Mouse (Mus musculus) forebrain, embryonic 14.5 days (tissue): ENCODE measurements around the gene Cpsf6. TPM values are rescaled to one million over a fixed set of nuclear protein-coding genes. Genes with fewer than 3 reads are reported as not detected.
"Not testable (repeated sequence)": the region's sequence is repeated elsewhere in the genome, so short reads cannot be mapped to it uniquely, and the experiment has no call there.

Experiments
- ATAC-seq: fragments of 200-750 bp; cut with Nextera tagmentation; 2 replicates; pipeline ENCODE4 v1.8.0; 2017; ENCODE audit warnings: mild to moderate bottlenecking, moderate library complexity
- DNase-seq: peaks from one replicate; pipeline ENCODE4 v3.0.0-alpha.2; 2015; ENCODE audit warnings: low spot score
- H3K27ac ChIP-seq: fragments of 300-500 bp; sonication (generic); 2 replicates; pipeline ENCODE4 v1.5.1; 2014; ENCODE audit warnings: low read depth, mild to moderate bottlenecking, control low read depth, low read length, moderate library complexity
- H3K27me3 ChIP-seq: fragments of 300-500 bp; sonication (generic); replicated peaks from 2 replicates; pipeline ENCODE4 v1.6.1; 2014; ENCODE audit warnings: low read length, control low read depth, mixed read lengths; ENCODE audit not compliant: control insufficient read depth, insufficient read depth
- H3K36me3 ChIP-seq: fragments of 300-500 bp; sonication (generic); 2 replicates; pipeline ENCODE4 v1.6.1; 2014; ENCODE audit warnings: low read length, control low read depth; ENCODE audit not compliant: control insufficient read depth, insufficient read depth
- H3K4me1 ChIP-seq: fragments of 300-500 bp; sonication (generic); 2 replicates; pipeline ENCODE4 v1.6.1; 2014; ENCODE audit warnings: antibody characterized with exemption, low read length, control low read depth; ENCODE audit not compliant: control insufficient read depth, insufficient read depth
- H3K4me2 ChIP-seq: fragments of 300-500 bp; sonication (generic); 2 replicates; pipeline ENCODE4 v1.6.1; 2014; ENCODE audit warnings: mild to moderate bottlenecking, control low read depth, low read length
- H3K4me3 ChIP-seq: fragments of 300-500 bp; sonication (generic); 2 replicates; pipeline ENCODE4 v1.5.1; 2014; ENCODE audit warnings: low read depth, low read length, control low read depth
- H3K9ac ChIP-seq: fragments of 300-500 bp; sonication (generic); 2 replicates; pipeline ENCODE4 v1.6.1; 2014; ENCODE audit warnings: mild to moderate bottlenecking, low read length, control low read depth, moderate library complexity
- H3K9me3 ChIP-seq: fragments of 300-500 bp; sonication (generic); replicated peaks from 2 replicates; pipeline ENCODE4 v1.6.1; 2016; ENCODE audit warnings: low read length, control low read depth, mixed read lengths; ENCODE audit not compliant: control insufficient read depth
- WGBS: fragments of 180-500 bp; shearing (Covaris S2); extraction: QIAGEN DNeasy Blood & Tissue Kit; methylation state at CpG from one replicate; pipeline ENCODE4 v1.1.7; 2014; 5-methylcytosine and 5-hydroxymethylcytosine counted together
- polyA plus RNA-seq: library from polyadenylated mRNA; unstranded; fragments of >200 nt; fragmentation: Nextera tagmentation; extraction: Ambion mirVana; gene quantifications from 2 replicates; pipeline ENCODE4 v1.2.1, GENCODE M21; 2014

Gene Cpsf6
- polyA plus RNA-seq, 1 experiment from 2014 or later: 188 TPM

- 66% methylated on average over 18 of the region's 18 CpGs for WGBS
- Histone ChIP-seq H3K27ac (no peak overlapping the region), H3K36me3 (no peaks in the 10 kb centered on the region), H3K4me2 (no peak overlapping the region), H3K4me3 (no peak overlapping the region), H3K9ac (no peak overlapping the region), H3K9me3 (no peaks in the 10 kb centered on the region), H3K27me3 (no peaks in the 10 kb centered on the region), H3K4me1 (peaks cover 3% of the 10 kb centered on the region; the same call in 1 of the 2 replicates)
- DNase-seq (no peak), ATAC-seq (no peak)
These were observed 16.7 kb upstream of the Cpsf6 start for GRCm38 (mm10) chr10:117396386-117397048.

- H3K9ac ChIP-seq: no peak overlapping the region
- H3K4me3 ChIP-seq: no peak overlapping the region
- peaks cover 3% of the 10 kb centered on the region; the same call in 1 of the 2 replicates for H3K4me1 ChIP-seq
- WGBS: 93% methylated on average over 2 of the region's 2 CpGs
- H3K36me3 ChIP-seq: no peaks in the 10 kb centered on the region
- ATAC-seq: no peak
- no peaks in the 10 kb centered on the region for H3K9me3 ChIP-seq
- H3K4me2 ChIP-seq: no peak overlapping the region
- no peaks in the 10 kb centered on the region for H3K27me3 ChIP-seq
- H3K27ac ChIP-seq: no peak overlapping the region
- DNase-seq: no peak
These were observed 16.0 kb upstream of the Cpsf6 start for GRCm38 (mm10) chr10:117395801-117396200.

GRCm38 (mm10) chr10:117394738-117395550 lies 15.1 kb upstream of the Cpsf6 start:
- Histone ChIP-seq H3K4me3 (no peak overlapping the region), H3K27ac (no peak overlapping the region), H3K4me1 (peaks cover 3% of the 10 kb centered on the region; the same call in 1 of the 2 replicates), H3K9me3 (no peaks in the 10 kb centered on the region), H3K27me3 (no peaks in the 10 kb centered on the region), H3K4me2 (no peak overlapping the region), H3K36me3 (no peaks in the 10 kb centered on the region), H3K9ac (no peak overlapping the region)
- DNase-seq (no peak), ATAC-seq (no peak)
- WGBS: 76% methylated on average over 3 of the region's 3 CpGs

- WGBS: 63% methylated on average over 11 of the region's 11 CpGs
- peak overlapping the region; percentile 45 for H3K9ac ChIP-seq
- no peak for ATAC-seq
These were observed 14.1 kb upstream of the Cpsf6 start for GRCm38 (mm10) chr10:117393891-117394395.

GRCm38 (mm10) chr10:117393196-117393890 lies 13.5 kb upstream of the Cpsf6 start:
- H3K4me2 ChIP-seq: peak overlapping the region; percentile 51
- H3K27ac ChIP-seq: no peak overlapping the region
- ATAC-seq (peak; percentile 60), DNase-seq (peak; percentile 60)
- H3K9me3 ChIP-seq: no peaks in the 10 kb centered on the region
- H3K36me3 ChIP-seq: no peaks in the 10 kb centered on the region
- no peaks in the 10 kb centered on the region for H3K27me3 ChIP-seq
- H3K4me1 ChIP-seq: peaks cover 3% of the 10 kb centered on the region; the same call in 1 of the 2 replicates
- H3K9ac ChIP-seq: peak overlapping the region; percentile 45
- WGBS: 4% methylated on average over 24 of the region's 27 CpGs
- peak overlapping the region; percentile 26 for H3K4me3 ChIP-seq

More at GRCm38 (mm10) chr10:117393891-117394395, 14.1 kb upstream of the Cpsf6 start:
- H3K27me3 ChIP-seq: no peaks in the 10 kb centered on the region
- peak overlapping the region; percentile 26 for H3K4me3 ChIP-seq
- no peak for DNase-seq
- H3K27ac ChIP-seq: no peak overlapping the region
- H3K36me3 ChIP-seq: no peaks in the 10 kb centered on the region
- H3K9me3 ChIP-seq: no peaks in the 10 kb centered on the region
- H3K4me2 ChIP-seq: peak overlapping the region; percentile 51
- peaks cover 3% of the 10 kb centered on the region; the same call in 1 of the 2 replicates for H3K4me1 ChIP-seq

- no peak overlapping the region for H3K27ac ChIP-seq
- peaks cover 3% of the 10 kb centered on the region; the same call in 1 of the 2 replicates for H3K4me1 ChIP-seq
- no peaks in the 10 kb centered on the region for H3K9me3 ChIP-seq
- no peak overlapping the region for H3K9ac ChIP-seq
- H3K27me3 ChIP-seq: no peaks in the 10 kb centered on the region
- peak overlapping the region; percentile 26; the same call in 1 of the 2 replicates for H3K4me3 ChIP-seq
- ATAC-seq: no peak; the same call in 1 of the 2 replicates
- no peak for DNase-seq
- WGBS: 16% methylated on average over 6 of the region's 6 CpGs
- no peaks in the 10 kb centered on the region for H3K36me3 ChIP-seq
- peak overlapping the region; percentile 51 for H3K4me2 ChIP-seq
These were observed 13.0 kb upstream of the Cpsf6 start for GRCm38 (mm10) chr10:117392832-117393195.

GRCm38 (mm10) chr10:117392397-117392796 lies 12.6 kb upstream of the Cpsf6 start:
- not testable (repeated sequence) for H3K4me3 ChIP-seq, H3K9me3 ChIP-seq, H3K4me1 ChIP-seq, ATAC-seq, H3K9ac ChIP-seq, H3K27ac ChIP-seq, H3K36me3 ChIP-seq, DNase-seq, H3K4me2 ChIP-seq, H3K27me3 ChIP-seq
- 88% methylated on average over 1 of the region's 1 CpGs for WGBS

- Histone ChIP-seq H3K27ac (no peak overlapping the region), H3K36me3 (no peaks in the 10 kb centered on the region), H3K4me3 (no peak overlapping the region), H3K9ac (no peak overlapping the region), H3K4me1 (peaks cover 3% of the 10 kb centered on the region; the same call in 1 of the 2 replicates), H3K9me3 (no peaks in the 10 kb centered on the region), H3K4me2 (no peak overlapping the region), H3K27me3 (no peaks in the 10 kb centered on the region)
- DNase-seq (no peak), ATAC-seq (no peak)
- WGBS: 91% methylated on average over 2 of the region's 2 CpGs
These were observed 12.0 kb upstream of the Cpsf6 start for GRCm38 (mm10) chr10:117391801-117392200.
